Mouse (Mus musculus): ENCODE results near the gene Gria2.

Gria2 gene

GRCm38 (mm10) chr3:80802596-80803081, at the start of gene Gria2:
TSS of gene Gria2 (minus strand) at chr3:80802835.
- peak in 1 of 2 experiments; percentile 5 for DNase-seq

- no peak for DNase-seq
Observed at GRCm38 (mm10) chr3:80850947-80851346, 48.3 kb upstream of the Gria2 start.

GRCm38 (mm10) chr3:80845634-80846033, 43.0 kb upstream of the Gria2 start:
- no peak for DNase-seq

DNA sequence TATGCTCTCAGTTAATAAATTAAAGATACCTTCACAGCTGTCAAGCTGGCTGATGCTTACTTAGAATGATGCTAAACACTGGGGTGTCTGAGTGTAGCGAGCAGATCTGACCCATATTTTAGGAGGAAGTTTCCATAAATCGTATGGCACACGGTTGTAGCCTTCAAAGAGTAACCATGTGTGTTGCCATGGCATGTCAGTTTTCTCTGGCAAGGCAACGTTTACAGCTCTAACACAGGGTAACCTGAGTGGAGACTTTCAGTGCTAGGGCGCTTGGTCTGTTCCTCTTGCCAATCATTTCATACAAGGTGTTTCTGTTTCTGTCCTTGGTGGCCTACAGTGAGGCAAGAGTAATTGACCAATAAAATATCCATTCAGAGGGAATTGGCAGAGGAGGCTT, 37.2 kb upstream of the Gria2 start:
- no peak for DNase-seq

DNA sequence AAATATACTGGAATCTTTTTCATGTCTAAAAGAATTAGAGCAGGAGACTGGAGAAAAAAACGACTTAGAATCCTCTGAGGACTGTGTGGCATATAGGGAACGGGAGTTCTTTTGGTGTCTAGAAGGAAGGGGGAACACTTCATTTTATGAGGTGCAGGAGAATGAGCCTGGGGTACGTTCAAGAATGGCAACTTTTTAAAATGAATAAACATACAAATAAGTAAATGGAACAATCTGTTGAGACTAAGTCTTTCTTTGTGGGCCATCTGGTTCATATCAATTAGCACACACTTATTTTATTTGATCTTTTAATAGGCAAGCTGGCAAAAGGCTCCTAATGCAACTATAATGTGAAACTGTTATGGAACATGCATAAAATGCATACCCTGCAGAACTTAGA, 34.9 kb upstream of the Gria2 start:
- no peak for DNase-seq

- DNase-seq, result no peak
Observed at GRCm38 (mm10) chr3:80823975-80824374, 21.3 kb upstream of the Gria2 start.

DNA sequence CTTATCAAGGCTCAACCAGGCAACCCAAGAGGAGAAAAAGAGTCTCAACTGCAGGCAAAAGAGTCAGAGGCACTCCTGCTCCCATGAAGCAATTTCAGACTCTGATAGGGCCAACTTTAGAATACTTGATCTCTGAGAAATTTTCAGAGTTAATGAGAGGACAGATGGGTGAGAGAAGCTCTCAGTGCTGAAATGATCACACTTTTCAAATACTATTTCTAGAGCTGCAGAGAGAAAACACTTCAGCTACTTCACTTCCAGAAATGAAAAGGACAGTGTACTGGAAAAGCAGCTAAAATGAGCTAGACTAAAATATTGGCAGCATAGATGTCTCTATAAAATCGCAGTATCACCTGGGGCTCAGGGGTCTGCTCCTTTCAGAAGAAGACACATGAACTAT, 16.0 kb upstream of the Gria2 start:
- DNase-seq, result no peak

GRCm38 (mm10) chr3:80813734-80814133, 11.1 kb upstream of the Gria2 start:
- no peak for DNase-seq

GRCm38 (mm10) chr3:80812237-80812636, 9.6 kb upstream of the Gria2 start:
- DNase-seq, result no peak

DNA sequence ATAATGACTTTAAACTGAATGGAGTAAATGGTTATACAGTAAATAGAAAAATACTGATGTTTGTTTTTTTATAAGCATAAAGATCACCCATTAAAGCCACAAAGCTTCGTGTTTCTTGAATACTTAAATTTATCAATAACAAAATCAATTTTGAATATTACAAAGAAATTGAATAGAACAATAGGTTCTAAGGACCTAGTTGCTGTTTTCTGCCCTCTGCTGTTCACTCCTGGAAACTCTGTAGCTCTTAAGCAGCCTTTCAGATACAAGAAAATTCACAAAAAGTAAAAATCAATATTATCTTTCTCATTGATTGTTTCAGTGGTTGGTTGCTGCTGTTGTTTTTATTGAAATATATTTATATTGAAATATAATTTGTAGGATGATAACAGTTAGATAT, 2.7 kb upstream of the Gria2 start:
- no peak for DNase-seq

DNA sequence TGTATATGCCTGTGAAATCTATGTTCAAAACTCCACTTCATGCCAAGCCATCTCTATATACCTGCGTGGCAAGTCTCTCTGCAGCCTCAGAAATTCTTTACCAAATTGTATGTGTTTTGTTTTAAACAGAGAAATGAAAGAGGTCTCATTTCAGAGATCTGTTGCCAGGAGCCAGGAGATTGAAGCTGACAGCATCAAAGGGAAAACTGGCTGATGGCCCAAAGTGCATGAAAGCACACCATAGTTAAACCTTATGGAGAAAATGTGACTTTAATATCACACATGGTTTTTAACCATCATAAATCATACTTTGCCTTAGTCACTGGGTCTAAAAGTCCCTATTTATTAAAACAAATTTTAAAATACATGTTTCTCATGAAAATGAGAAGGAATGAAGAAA, 1.2 kb upstream of the Gria2 start:
- no peak for DNase-seq

- no peak for DNase-seq
Observed at GRCm38 (mm10) chr3:80803211-80803610, 576 bp upstream of the Gria2 start.

DNA sequence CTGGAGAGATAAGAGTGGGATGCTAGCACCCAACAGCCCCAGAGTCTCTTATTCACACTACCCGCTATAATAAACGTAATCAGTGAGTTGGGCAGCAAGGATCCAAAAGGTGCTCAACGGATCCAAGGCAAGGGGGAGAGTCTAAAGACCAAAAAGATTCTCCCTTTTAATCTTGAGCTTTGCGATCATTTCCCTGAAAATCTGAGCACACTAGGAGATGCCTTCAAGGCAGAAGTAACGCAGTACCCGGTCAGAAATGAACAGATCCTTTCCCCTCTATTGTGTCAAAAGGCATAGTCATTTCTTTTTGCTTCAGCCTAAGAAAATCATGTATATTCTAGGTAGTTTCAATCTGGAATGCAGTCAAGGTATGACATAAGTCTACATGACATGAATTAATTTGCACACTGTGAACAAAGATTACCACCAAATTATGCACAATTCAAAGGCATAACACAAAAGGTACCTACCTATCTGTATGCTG, 766 bp downstream of the Gria2 start:
- DNase-seq, result no peak

- DNase-seq, result no peak
Observed at GRCm38 (mm10) chr3:80800995-80801826, 1.4 kb downstream of the Gria2 start.

DNA sequence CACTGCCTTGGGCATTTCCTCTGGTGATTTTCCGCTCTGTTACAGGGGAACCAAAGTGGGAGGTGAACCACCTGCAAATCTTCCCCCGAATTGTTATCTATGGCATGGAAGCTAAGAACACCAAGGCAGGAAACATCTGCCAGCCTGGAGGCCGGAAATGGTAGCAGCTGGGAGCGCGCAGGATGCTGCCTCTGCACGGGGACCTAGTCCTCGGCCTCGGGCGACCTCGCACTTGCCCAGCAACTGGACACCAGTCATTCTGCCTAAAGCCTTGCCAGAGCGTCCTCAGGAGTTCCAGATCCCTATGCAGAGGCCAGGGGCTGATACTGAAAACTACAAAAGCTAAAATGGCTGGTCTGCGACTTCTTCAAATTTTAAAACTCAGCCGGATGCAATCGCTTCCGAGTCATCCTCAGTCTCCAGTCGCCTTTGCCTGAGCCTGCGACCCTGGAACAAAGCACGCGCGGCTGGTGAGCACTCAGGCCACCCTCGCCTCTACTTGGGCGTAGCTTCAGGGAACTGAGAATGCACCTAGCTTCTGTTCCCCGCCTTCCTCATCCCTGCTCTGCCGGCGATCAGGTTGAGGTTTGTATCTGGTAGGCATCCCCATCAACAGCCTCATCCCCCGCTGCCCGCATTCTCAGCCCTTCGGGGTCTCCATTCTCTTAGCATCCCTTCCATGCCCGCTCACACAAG, 2.2 kb downstream of the Gria2 start:
- DNase-seq, result peak in 1 of 2 experiments; percentile 4

DNA sequence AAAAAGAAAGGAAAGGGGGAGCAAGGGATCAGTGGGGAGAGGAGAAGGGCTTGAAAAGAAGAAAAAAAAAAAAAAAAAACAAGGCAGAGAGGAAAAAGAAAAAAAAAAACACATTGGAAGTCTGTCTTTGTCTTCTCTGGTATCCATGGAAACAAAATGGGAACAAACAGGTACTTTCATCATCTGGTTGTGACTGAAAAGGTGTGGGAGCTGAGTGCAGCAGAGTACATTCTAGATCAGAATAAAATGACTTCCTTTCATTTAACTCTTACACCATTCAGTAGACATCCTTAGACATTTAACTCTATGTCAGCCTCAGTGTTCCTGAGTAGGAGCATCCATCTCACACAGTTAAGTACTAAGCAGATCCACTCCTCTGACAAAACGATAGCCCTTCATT, 4.7 kb downstream of the Gria2 start:
- no peak for DNase-seq

DNA sequence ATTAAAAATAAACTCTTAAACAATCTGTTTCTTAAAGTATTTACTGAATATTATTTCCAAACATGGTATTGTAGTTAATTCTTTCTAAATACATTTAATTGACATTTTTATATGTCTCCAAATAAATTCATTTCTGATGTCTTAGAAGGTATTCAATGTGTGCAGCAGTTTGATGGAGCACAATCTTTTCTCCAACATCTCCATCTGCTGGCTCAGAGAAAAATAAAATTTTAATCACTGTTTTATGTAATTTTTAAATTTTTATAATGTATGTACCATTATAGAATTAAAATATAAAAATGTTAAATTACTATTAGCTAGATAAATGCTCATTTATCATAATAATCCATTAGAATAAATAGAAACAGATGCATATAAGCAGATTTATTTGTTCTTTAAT, 5.9 kb downstream of the Gria2 start:
- no peak for DNase-seq

- no peak for DNase-seq
Observed at GRCm38 (mm10) chr3:80795284-80795683, 7.4 kb downstream of the Gria2 start.

DNA sequence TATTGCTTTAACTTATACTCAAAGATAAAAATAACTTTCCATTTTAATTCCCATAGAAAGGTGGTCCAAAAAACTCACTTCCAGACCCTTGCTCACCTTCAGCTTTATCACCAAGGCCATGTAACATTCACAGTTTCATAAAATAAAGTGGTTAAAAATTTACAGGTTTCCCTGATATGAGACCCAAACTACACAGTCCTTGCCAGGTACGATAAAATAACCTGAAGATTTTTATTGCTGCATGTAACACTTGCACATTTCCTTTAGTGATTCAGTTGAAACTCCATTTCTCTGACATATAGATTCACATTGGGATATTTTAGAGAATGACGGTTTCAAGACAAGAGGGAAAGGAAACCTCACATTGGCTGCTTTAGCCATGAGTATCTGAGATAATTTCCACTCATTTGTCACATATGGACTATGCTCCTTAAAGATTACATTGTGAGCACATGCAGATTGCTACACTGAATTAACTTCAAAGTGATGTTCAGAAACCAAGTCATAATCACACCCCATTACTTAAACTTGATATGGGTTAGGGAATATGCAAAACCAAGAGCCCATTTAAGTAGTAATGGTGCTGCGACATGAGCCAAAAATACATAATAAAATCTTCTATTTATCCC, 15.4 kb downstream of the Gria2 start:
- DNase-seq, result no peak

DNA sequence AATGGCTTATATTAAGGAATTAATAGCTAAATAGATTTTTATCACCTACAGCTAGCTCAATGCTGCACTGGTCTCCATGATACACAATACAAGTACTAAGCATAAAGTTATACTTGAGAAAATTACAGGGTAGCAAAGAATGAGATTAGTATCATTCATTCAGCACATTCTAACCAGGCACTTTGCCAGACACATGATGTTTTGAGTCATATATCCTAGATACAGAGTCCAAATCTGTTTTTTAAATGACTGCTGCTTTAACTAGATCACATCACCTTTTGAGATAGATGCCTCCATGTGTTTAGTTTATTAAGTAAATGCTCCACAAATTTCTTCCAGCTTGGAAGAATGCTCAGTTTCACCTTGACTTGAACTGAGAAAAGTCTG, 21.5 kb downstream of the Gria2 start:
- no peak for DNase-seq

DNA sequence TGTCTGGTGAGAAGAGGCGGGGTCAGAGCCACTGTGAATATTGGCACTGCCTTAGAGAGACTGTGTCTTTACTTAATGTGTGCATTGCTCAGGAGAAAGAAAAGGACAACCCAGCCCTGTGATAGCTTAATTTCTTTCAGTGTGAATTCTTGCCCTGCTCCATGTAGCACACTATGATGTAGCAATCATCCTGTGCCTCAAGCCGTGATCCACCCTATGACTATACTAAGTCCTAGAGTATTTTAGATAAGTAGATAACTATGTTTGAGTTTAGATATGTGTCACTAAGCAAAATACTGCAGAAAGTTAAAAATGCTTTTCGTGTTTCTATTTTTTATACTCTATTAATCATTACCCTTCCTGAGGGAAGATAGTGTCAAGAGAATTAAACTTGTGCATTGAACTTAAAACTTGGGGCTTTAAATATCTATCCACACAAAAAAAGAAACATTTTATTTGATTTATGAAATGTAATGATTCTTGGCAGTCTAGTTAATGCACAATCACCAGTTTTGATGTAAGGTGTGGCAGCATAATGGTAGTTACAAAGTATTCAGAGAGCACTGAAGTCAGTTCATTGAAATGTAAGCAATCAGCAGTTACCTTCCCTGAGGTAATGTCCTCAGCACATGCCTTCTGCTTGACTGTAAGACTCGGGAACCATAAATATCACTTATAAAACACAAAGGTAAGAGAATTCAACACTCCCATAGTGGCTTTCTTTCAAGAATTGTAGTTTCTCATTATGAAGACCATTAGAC, 22.1 kb downstream of the Gria2 start:
- DNase-seq, result no peak

- no peak for DNase-seq
Observed at GRCm38 (mm10) chr3:80776628-80777027, 26.0 kb downstream of the Gria2 start.

GRCm38 (mm10) chr3:80775971-80776370, 26.7 kb downstream of the Gria2 start:
- DNase-seq, result no peak
